Mouse (Mus musculus) gastrocnemius, postnatal 14 days (tissue): ENCODE measurements at regions not wholly inside any gene's neighbourhood (a gene's known extent, or its start where the extent isn't known, plus 50 kb on each side); places are given as distances from the start of the nearest gene placed in this dataset.

Source experiments
- DNase-seq: peaks from one replicate; pipeline ENCODE4 v3.0.0; 2021; ENCODE audit warnings: mixed read lengths
- intact Hi-C: fragments of 180-260 bp; cut with DNase I; formaldehyde crosslinking; loops from one replicate; pipeline ENCODE4 v1.15.1; 2025; ENCODE audit warnings: low total_unique reads

GRCm38 (mm10) chr16:25580216-25580615, 103.3 kb upstream of the Trp63 start:
- no peak for DNase-seq
- intact Hi-C loops: no loop called here

- intact Hi-C loops: no loop called here
- no peak for DNase-seq
Observed at GRCm38 (mm10) chr16:25584337-25585069, 99.1 kb upstream of the Trp63 start.

- intact Hi-C loops: no loop called here
- no peak for DNase-seq
Observed at GRCm38 (mm10) chr16:25585070-25585454, 98.5 kb upstream of the Trp63 start.

- DNase-seq: no peak
- intact Hi-C loops: no loop called here
Observed at GRCm38 (mm10) chr16:25585953-25586352, 97.6 kb upstream of the Trp63 start.

- intact Hi-C loops: no loop called here
- DNase-seq: no peak
Observed at GRCm38 (mm10) chr16:25587879-25588347, 95.7 kb upstream of the Trp63 start.

GRCm38 (mm10) chr16:25597435-25597834, 86.1 kb upstream of the Trp63 start:
- intact Hi-C loops: no loop called here
- DNase-seq: no peak

GRCm38 (mm10) chr16:25603121-25603520, 80.4 kb upstream of the Trp63 start:
- intact Hi-C loops: no loop called here
- no peak for DNase-seq

GRCm38 (mm10) chr16:25615229-25615628, 68.3 kb upstream of the Trp63 start:
- intact Hi-C loops: no loop called here

GRCm38 (mm10) chr16:25615646-25616045, 67.9 kb upstream of the Trp63 start:
- DNase-seq: no peak
- intact Hi-C loops: no loop called here

More at GRCm38 (mm10) chr16:25615229-25615628, 68.3 kb upstream of the Trp63 start:
- DNase-seq: no peak

GRCm38 (mm10) chr16:25618898-25619297, 64.7 kb upstream of the Trp63 start:
- no peak for DNase-seq
- intact Hi-C loops: no loop called here

GRCm38 (mm10) chr16:25622651-25623050, 60.9 kb upstream of the Trp63 start:
- no peak for DNase-seq
- intact Hi-C loops: no loop called here

- intact Hi-C loops: no loop called here
- DNase-seq: no peak
Observed at GRCm38 (mm10) chr16:25623986-25624623, 59.5 kb upstream of the Trp63 start.

GRCm38 (mm10) chr16:25629750-25630149, 53.8 kb upstream of the Trp63 start:
- no peak for DNase-seq
- intact Hi-C loops: no loop called here

GRCm38 (mm10) chr16:25631139-25631716, 52.3 kb upstream of the Trp63 start:
- intact Hi-C loops: no loop called here
- DNase-seq: no peak
